Mouse (Mus musculus) bone marrow, adult 2 months (tissue): ENCODE measurements at regions not wholly inside any gene's neighbourhood (a gene's known extent, or its start where the extent isn't known, plus 50 kb on each side); places are given as distances from the start of the nearest gene placed in this dataset.
A peak's percentile ranks its signal among the peaks of the same experiment; 100 is the strongest.

Experiments used
- H3K27ac ChIP-seq: fragments of 200-500 bp; 2 replicates; pipeline ENCODE4 v1.5.1; 2012; ENCODE audit warnings: low read depth, mild to moderate bottlenecking, control low read depth, inconsistent platforms, low read length; ENCODE audit not compliant: control insufficient read depth, poor library complexity, insufficient read depth
- H3K4me1 ChIP-seq: fragments of 200-500 bp; 2 replicates; pipeline ENCODE4 v1.6.1; 2011; ENCODE audit warnings: low read length; ENCODE audit not compliant: control insufficient read depth, insufficient read depth
- H3K4me3 ChIP-seq: fragments of 200-500 bp; replicated peaks from 2 replicates; pipeline ENCODE3; 2011; ENCODE audit warnings: mild to moderate bottlenecking, low read depth, low read length, control low read depth; ENCODE audit not compliant: control insufficient read depth
- CTCF ChIP-seq: fragments of 200-500 bp; IDR thresholded peaks from 2 replicates; pipeline ENCODE4 v1.5.1; 2011; ENCODE audit warnings: low read length, control low read depth; ENCODE audit not compliant: control insufficient read depth, insufficient read depth
- POLR2A ChIP-seq: fragments of 200-500 bp; IDR thresholded peaks from 2 replicates; pipeline ENCODE4 v1.6.1; 2011; ENCODE audit warnings: low read depth, mild to moderate bottlenecking, control low read depth, low read length, borderline replicate concordance; ENCODE audit not compliant: control insufficient read depth
- WGBS: fragments of 180-500 bp; shearing (Covaris S2); methylation state at CpG from one replicate; pipeline ENCODE4 v1.1.7; 2018; 5-methylcytosine and 5-hydroxymethylcytosine counted together

- WGBS: 65% methylated on average over 2 of the region's 2 CpGs
These were observed 57.6 kb upstream of the Exoc6 start for GRCm38 (mm10) chr19:37492572-37492971.

GRCm38 (mm10) chr19:37493378-37493777 is 56.8 kb upstream of the Exoc6 start:
- 51% methylated on average over 9 of the region's 9 CpGs for WGBS
- TF ChIP-seq CTCF: no peak
- TF ChIP-seq POLR2A: no peak
- Histone ChIP-seq H3K27ac (no peak overlapping the region), H3K4me3 (no peak overlapping the region), H3K4me1 (peaks cover 5% of the 10 kb centered on the region)

More at GRCm38 (mm10) chr19:37492572-37492971, 57.6 kb upstream of the Exoc6 start:
- Histone ChIP-seq H3K4me1 (peaks cover 5% of the 10 kb centered on the region), H3K4me3 (no peak overlapping the region), H3K27ac (no peak overlapping the region)
- no peak for TF ChIP-seq POLR2A
- TF ChIP-seq CTCF: no peak

- Histone ChIP-seq H3K27ac (peak overlapping the region; percentile 79), H3K4me1 (peaks cover 5% of the 10 kb centered on the region), H3K4me3 (no peak overlapping the region)
- TF ChIP-seq POLR2A (no peak), CTCF (no peak)
- WGBS: 5% methylated on average over 10 of the region's 10 CpGs
These were observed 56.2 kb upstream of the Exoc6 start for GRCm38 (mm10) chr19:37493921-37494485.

GRCm38 (mm10) chr19:37494806-37495205 is 55.4 kb upstream of the Exoc6 start:
- H3K4me3 ChIP-seq: no peak overlapping the region
- WGBS: 36% methylated on average over 4 of the region's 4 CpGs
- peak overlapping the region; percentile 79 for H3K27ac ChIP-seq
- TF ChIP-seq POLR2A (no peak), CTCF (no peak)
- H3K4me1 ChIP-seq: peaks cover 5% of the 10 kb centered on the region

GRCm38 (mm10) chr19:37495319-37496270 is 54.6 kb upstream of the Exoc6 start:
- Histone ChIP-seq H3K27ac (peak overlapping the region; percentile 94), H3K4me3 (peak overlapping the region; percentile 27), H3K4me1 (peaks cover 5% of the 10 kb centered on the region)
- 16% methylated on average over 22 of the region's 22 CpGs for WGBS
- TF ChIP-seq POLR2A (peak; percentile 56; the same call in 1 of the 2 replicates), CTCF (peak; percentile 26; the same call in 1 of the 2 replicates)

GRCm38 (mm10) chr19:37496759-37497158 is 53.5 kb upstream of the Exoc6 start:
- Histone ChIP-seq H3K27ac (no peak overlapping the region), H3K4me3 (no peak overlapping the region), H3K4me1 (peaks cover 5% of the 10 kb centered on the region)
- TF ChIP-seq CTCF (no peak), POLR2A (no peak)
- WGBS: 89% methylated on average over 8 of the region's 8 CpGs

GRCm38 (mm10) chr19:37497161-37497560 is 53.1 kb upstream of the Exoc6 start:
- peaks cover 5% of the 10 kb centered on the region for H3K4me1 ChIP-seq
- no peak for TF ChIP-seq CTCF
- TF ChIP-seq POLR2A: no peak
- WGBS: 91% methylated on average over 8 of the region's 8 CpGs
- H3K4me3 ChIP-seq: no peak overlapping the region
- H3K27ac ChIP-seq: no peak overlapping the region

- TF ChIP-seq POLR2A (no peak), CTCF (no peak)
- Histone ChIP-seq H3K4me1 (peaks cover 6% of the 10 kb centered on the region), H3K27ac (no peak overlapping the region), H3K4me3 (no peak overlapping the region)
- WGBS: 52% methylated on average over 3 of the region's 3 CpGs
These were observed 51.8 kb upstream of the Exoc6 start for GRCm38 (mm10) chr19:37498438-37498837.
